In genomic region chr14:32016921-32017320, GRCm38 (mm10) we compare ENCODE assay signal across 8 mouse cellular contexts. TPM values are rescaled to one million over a fixed set of nuclear protein-coding genes. Genes with fewer than 3 reads are reported as not detected.
DNase-seq lines count a peak whose midpoint lies in the region; ATAC-seq and TF ChIP-seq lines count a peak whose summit lies in the region.

No protein-coding gene starts in this region.

- ATAC-seq in neural tube, embryonic 11.5 days (ENCODE audit: insufficient read depth, low FRiP score, low TSS enrichment) = peak; percentile 53; the same call in 1 of the 2 replicates
- no peak for ATAC-seq in erythroblast, adult 5-6 weeks (replicated peaks; ENCODE audit: low FRiP score, poor library complexity, severe bottlenecking)

- no peak overlapping the region for H3K4me2 ChIP-seq in neural tube, embryonic 11.5 days (ENCODE audit: low read depth)

- H3K4me3 ChIP-seq in neural tube, embryonic 11.5 days (ENCODE audit: low read depth, low read length) = no peak overlapping the region
- no peak overlapping the region for H3K4me3 ChIP-seq in layer of hippocampus, adult 2 months

- H3K36me3 ChIP-seq in neural tube, embryonic 11.5 days (ENCODE audit: control insufficient read depth, insufficient read depth, low read length) = no peaks in the 10 kb centered on the region

- H3K27me3 ChIP-seq in neural tube, embryonic 11.5 days (ENCODE audit: control insufficient read depth, insufficient read depth, low read length) = no peaks in the 10 kb centered on the region

- H3K27ac ChIP-seq in neural tube, embryonic 11.5 days (ENCODE audit: low read depth, low read length) = no peak overlapping the region
- peak overlapping the region; percentile 82 for H3K27ac ChIP-seq in layer of hippocampus, adult 2 months

- no peak overlapping the region for H3K9ac ChIP-seq in neural tube, embryonic 11.5 days (ENCODE audit: low read length)

- no peaks in the 10 kb centered on the region for H3K9me3 ChIP-seq in neural tube, embryonic 11.5 days (ENCODE audit: control insufficient read depth, low read length)

- no peak for TF ChIP-seq CTCF in layer of hippocampus, adult 2 months (conservative IDR thresholded peaks at IDR 0.05)

- 8% methylated on average over 7 of the region's 7 CpGs for WGBS in neural tube, embryonic 11.5 days

- peaks cover 5% of the 10 kb centered on the region; the same call in 1 of the 2 replicates for H3K4me1 ChIP-seq in neural tube, embryonic 11.5 days (ENCODE audit: control insufficient read depth, insufficient read depth, low read length)

- DNase-seq in neural tube, embryonic 11.5 days (ENCODE audit: low spot score) = peak; percentile 62
- DNase-seq in neural tube, embryonic 10.5 days (ENCODE audit: extremely low spot score, low spot score) = no peak
- DNase-seq in frontal cortex, postnatal 10 days (ENCODE audit: low spot score in 2 of 2) = peak; percentile 72 to 78
- DNase-seq in layer of hippocampus, adult 2 months (ENCODE audit: low spot score in 2 of 2) = peak; percentile 63 to 88
- peak; percentile 34 for DNase-seq in mesoderm, embryonic 11.5 days (ENCODE audit: low read depth, low spot score)
- DNase-seq in thymus, postnatal 0 days (ENCODE audit: low spot score) = no peak
- no peak for DNase-seq in urinary bladder, adult 18-20 months (ENCODE audit: low spot score in 2 of 2)

RNA-seq across cellular contexts. Expression of gene Galnt15, which starts 11.9 kb away (rescaled TPM):
- polyA plus RNA-seq in neural tube, embryonic 11.5 days (2014; fragmentation: Nextera tagmentation; extraction: Ambion mirVana) = 0.11 TPM in 1 of 2 replicates, not detected in the other
- 1 to 10 TPM; 2.3 to 2.4 TPM for total RNA-seq in layer of hippocampus, adult 2 months (2021)
- not detected in 2 replicates for total RNA-seq in erythroblast, adult 5-6 weeks (2015; ENCODE audit: low replicate concordance)
- 0.09 TPM in 1 of 2 replicates, not detected in the other for total RNA-seq in erythroblast, adult 5-6 weeks (2017; ENCODE audit: low replicate concordance)
- 0.82 and 0.86 TPM in 2 replicates for polyA plus RNA-seq in thymus, postnatal 0 days (2015; fragmentation: Nextera tagmentation; extraction: Ambion mirVana)

Comparison
In these comparisons a context has a peak if more than half of its experiments do, and no peak if none do; other contexts are left out.
1. DNase-seq: peak in neural tube, embryonic 11.5 days (single experiment), frontal cortex, postnatal 10 days (2 of 2), layer of hippocampus, adult 2 months (2 of 2) and mesoderm, embryonic 11.5 days (single experiment); none in neural tube, embryonic 10.5 days (single experiment), thymus, postnatal 0 days (single experiment) and urinary bladder, adult 18-20 months (0 of 2).